Comparison of ENCODE assay signal across 20 mouse cellular contexts in the genomic region with DNA sequence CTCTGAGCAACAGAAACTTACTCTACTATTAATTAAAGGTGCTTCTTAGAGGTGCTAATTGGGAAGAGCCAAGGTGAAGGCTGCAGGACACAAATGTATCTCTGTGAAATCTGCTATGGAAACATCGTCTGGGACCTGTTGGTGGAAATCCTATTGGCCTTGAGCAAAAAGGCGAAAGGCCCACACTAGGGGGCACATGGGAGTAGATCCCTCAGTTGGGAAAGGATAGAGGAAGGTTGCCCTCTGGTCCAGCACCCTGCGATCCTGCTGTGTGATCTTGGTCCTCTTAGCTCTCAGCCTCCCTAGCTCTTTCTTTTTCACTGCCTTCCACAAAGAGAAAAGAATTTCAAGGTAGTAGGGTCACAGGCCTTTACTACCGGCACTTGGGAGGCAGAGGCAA. TPM values are rescaled to one million over a fixed set of nuclear protein-coding genes. Genes with fewer than 3 reads are reported as not detected.
DNase-seq lines count a peak whose midpoint lies in the region; ATAC-seq and TF ChIP-seq lines count a peak whose summit lies in the region.
"Had no signal": no experiment of that assay in that cellular context is flagged by ENCODE, and none has a peak within 500 bp of the region (broad histone marks: within the 10 kb centered on the region; RNA-seq: fewer than 3 reads in every experiment).

No protein-coding gene starts in this region.

- 0 out of 2 replicates have a peak, but pooled peaks have one; percentile 11 for TF ChIP-seq CTCF in intestine, postnatal 0 days (IDR thresholded peaks at IDR 0.05; ENCODE audit: low read depth)

- no peak overlapping the region for H3K27ac ChIP-seq in intestine, postnatal 0 days (ENCODE audit: low read depth, low read length)
- no peak overlapping the region for H3K27ac ChIP-seq in intestine, embryonic 15.5 days
- H3K27ac ChIP-seq: embryonic facial prominence, embryonic 13.5 days; gastrocnemius, adult 2 months; heart, embryonic 13.5 days; hindbrain, embryonic 14.5 days; layer of hippocampus, adult 2 months; limb, embryonic 10.5 days; liver, embryonic 15.5 days; neural tube, embryonic 13.5 days had no signal

- peak; percentile 56 for DNase-seq in thymus, postnatal 14 days
- no peak for DNase-seq in thymus, postnatal 25 days
- DNase-seq in testis, postnatal 14 days (ENCODE audit: low spot score), result no peak
- DNase-seq in layer of hippocampus, postnatal 36 days, result no peak
- DNase-seq in frontal cortex, postnatal 36 days (ENCODE audit: low spot score in 2 of 2), result no peak
- DNase-seq: cerebellum, adult 11 months; heart, adult 11 months; heart, postnatal 36 days had no signal

- no peaks in the 10 kb centered on the region for H3K36me3 ChIP-seq in intestine, postnatal 0 days (ENCODE audit: control insufficient read depth, insufficient read depth)
- no peaks in the 10 kb centered on the region for H3K36me3 ChIP-seq in intestine, embryonic 15.5 days
- H3K36me3 ChIP-seq: embryonic facial prominence, embryonic 13.5 days; heart, embryonic 13.5 days; limb, embryonic 10.5 days; liver, embryonic 15.5 days; neural tube, embryonic 13.5 days had no signal

- H3K27me3 ChIP-seq in intestine, postnatal 0 days (replicated peaks; ENCODE audit: control insufficient read depth, insufficient read depth, low read length), result no peaks in the 10 kb centered on the region
- H3K27me3 ChIP-seq in intestine, embryonic 15.5 days (replicated peaks), result no peaks in the 10 kb centered on the region
- H3K27me3 ChIP-seq: embryonic facial prominence, embryonic 13.5 days; heart, embryonic 13.5 days; liver, embryonic 15.5 days; megakaryocyte, embryonic 14.5 days; neural tube, embryonic 13.5 days had no signal

- no peak overlapping the region for H3K9ac ChIP-seq in intestine, postnatal 0 days (ENCODE audit: low read depth, low read length)
- H3K9ac ChIP-seq in intestine, embryonic 15.5 days, result no peak overlapping the region
- H3K9ac ChIP-seq: embryonic facial prominence, embryonic 13.5 days; heart, embryonic 13.5 days; hindbrain, embryonic 14.5 days; liver, embryonic 15.5 days; neural tube, embryonic 13.5 days had no signal

- no peaks in the 10 kb centered on the region for H3K9me3 ChIP-seq in intestine, postnatal 0 days (ENCODE audit: control insufficient read depth)
- no peaks in the 10 kb centered on the region for H3K9me3 ChIP-seq in intestine, embryonic 15.5 days
- H3K9me3 ChIP-seq: embryonic facial prominence, embryonic 13.5 days; heart, embryonic 13.5 days; limb, embryonic 10.5 days; liver, embryonic 15.5 days; megakaryocyte, embryonic 14.5 days; neural tube, embryonic 13.5 days had no signal

- no peaks in the 10 kb centered on the region for H3K4me1 ChIP-seq in intestine, postnatal 0 days (replicated peaks; ENCODE audit: control insufficient read depth, insufficient read depth, low read length)
- H3K4me1 ChIP-seq in intestine, embryonic 15.5 days (replicated peaks), result no peaks in the 10 kb centered on the region
- H3K4me1 ChIP-seq: embryonic facial prominence, embryonic 13.5 days; heart, embryonic 13.5 days; limb, embryonic 10.5 days; neural tube, embryonic 13.5 days had no signal

- H3K4me2 ChIP-seq in intestine, postnatal 0 days (replicated peaks; ENCODE audit: low read depth), result no peak overlapping the region
- no peak overlapping the region for H3K4me2 ChIP-seq in intestine, embryonic 15.5 days (replicated peaks)
- H3K4me2 ChIP-seq: embryonic facial prominence, embryonic 13.5 days; heart, embryonic 13.5 days; hindbrain, embryonic 14.5 days; liver, embryonic 15.5 days; neural tube, embryonic 13.5 days had no signal

- no peak overlapping the region for H3K4me3 ChIP-seq in intestine, postnatal 0 days (ENCODE audit: low read depth, low read length)
- H3K4me3 ChIP-seq in intestine, embryonic 15.5 days (replicated peaks), result no peak overlapping the region
- H3K4me3 ChIP-seq: embryonic facial prominence, embryonic 13.5 days; gastrocnemius, adult 2 months; heart, embryonic 13.5 days; layer of hippocampus, adult 2 months; limb, embryonic 10.5 days; liver, embryonic 15.5 days; megakaryocyte, embryonic 14.5 days; neural tube, embryonic 13.5 days had no signal

- no peak for ATAC-seq in intestine, postnatal 0 days
- no peak for ATAC-seq in intestine, embryonic 15.5 days
- peak; percentile 54; the same call in 1 of the 2 replicates for ATAC-seq in erythroid progenitor cell, adult 5-6 weeks (replicated peaks; ENCODE audit: low FRiP score, poor library complexity, severe bottlenecking)

- 84% methylated on average over 4 of the region's 4 CpGs for WGBS in intestine, postnatal 0 days
- 83% methylated on average over 4 of the region's 4 CpGs for WGBS in intestine, embryonic 15.5 days

RNA-seq across cellular contexts. Expression of a gene that starts 43.0 kb away (rescaled TPM):
- 37.8 and 40.7 TPM in 2 replicates for polyA plus RNA-seq in intestine, postnatal 0 days (2015; fragmentation: Nextera tagmentation; extraction: Ambion mirVana)
- polyA plus RNA-seq in intestine, embryonic 15.5 days (2015; fragmentation: Nextera tagmentation; extraction: Ambion mirVana), result 81.8 and 83.0 TPM in 2 replicates
- 85.9 and 87.6 TPM in 2 replicates for total RNA-seq in erythroid progenitor cell, adult 5-6 weeks (2015; ENCODE audit: low replicate concordance)
- total RNA-seq in erythroid progenitor cell, adult 5-6 weeks (2017; ENCODE audit: low replicate concordance), result 76.3 and 120 TPM in 2 replicates
- total RNA-seq in layer of hippocampus, postnatal 36 days (2021), result 10 to 100 TPM; 65.7 to 66.9 TPM
